Comparison of ENCODE assay signal across 8 mouse cellular contexts in the genomic region with DNA sequence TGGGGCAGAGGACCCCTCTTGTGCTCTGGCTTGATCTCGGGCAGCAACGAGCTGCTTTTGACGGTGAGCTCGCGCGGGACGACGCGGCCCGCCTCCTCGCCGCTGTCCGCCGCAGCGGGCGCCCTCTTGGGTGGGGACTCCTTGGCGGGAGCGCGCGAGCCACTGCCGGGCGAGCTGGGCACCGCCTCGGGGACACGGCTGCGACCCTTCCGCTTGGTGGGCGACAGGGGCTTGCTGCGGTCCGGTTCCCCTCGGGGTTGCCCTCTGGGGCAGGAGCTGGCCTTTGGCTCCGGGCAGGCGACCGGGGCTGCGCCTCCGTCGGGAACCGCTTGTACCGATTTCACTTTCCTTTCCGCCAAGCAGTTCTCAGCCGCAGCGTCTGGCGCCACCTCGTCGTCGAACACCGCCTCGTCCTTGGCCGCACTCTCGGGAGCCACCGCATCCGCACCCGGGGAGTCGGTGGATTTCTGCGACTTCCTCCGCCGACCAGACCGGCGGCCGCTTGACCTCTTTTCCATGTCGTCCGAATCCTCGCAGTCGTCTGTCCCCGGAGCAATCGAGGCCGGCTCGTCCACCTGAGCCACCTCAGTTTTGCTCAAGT.
DNase-seq lines count a peak whose midpoint lies in the region; ATAC-seq and TF ChIP-seq lines count a peak whose summit lies in the region.

No protein-coding gene starts in this region.

- H3K27me3 ChIP-seq in forebrain, embryonic 14.5 days (replicated peaks; ENCODE audit: control insufficient read depth, insufficient read depth, low read length) = peaks cover 49% of the 10 kb centered on the region
- H3K27me3 ChIP-seq in hindbrain, embryonic 11.5 days (ENCODE audit: control insufficient read depth, insufficient read depth, low read length) = peaks cover 45% of the 10 kb centered on the region
- peaks cover 46% of the 10 kb centered on the region for H3K27me3 ChIP-seq in limb, embryonic 14.5 days (ENCODE audit: control insufficient read depth, insufficient read depth, low read length)
- H3K27me3 ChIP-seq in midbrain, embryonic 13.5 days = peaks cover 83% of the 10 kb centered on the region

- under 1% methylated on average over 63 of the region's 68 CpGs for WGBS in forebrain, embryonic 14.5 days
- under 1% methylated on average over 68 of the region's 68 CpGs for whole genome bisulfite sequencing in hindbrain, embryonic 11.5 days
- WGBS in limb, embryonic 14.5 days = under 1% methylated on average over 65 of the region's 68 CpGs
- 0% methylated on average over 64 of the region's 68 CpGs for WGBS in midbrain, embryonic 13.5 days

- H3K9me3 ChIP-seq in forebrain, embryonic 14.5 days (replicated peaks; ENCODE audit: control insufficient read depth, low read length) = no peaks in the 10 kb centered on the region
- H3K9me3 ChIP-seq in hindbrain, embryonic 11.5 days (ENCODE audit: control insufficient read depth, low read length) = no peaks in the 10 kb centered on the region
- no peaks in the 10 kb centered on the region for H3K9me3 ChIP-seq in limb, embryonic 14.5 days (ENCODE audit: control insufficient read depth, low read length)
- H3K9me3 ChIP-seq in midbrain, embryonic 13.5 days = no peaks in the 10 kb centered on the region

- H3K4me2 ChIP-seq in forebrain, embryonic 14.5 days (ENCODE audit: low read length) = peak overlapping the region; percentile 67
- peak overlapping the region; percentile 59 for H3K4me2 ChIP-seq in hindbrain, embryonic 11.5 days (replicated peaks; ENCODE audit: low read depth, low read length)
- H3K4me2 ChIP-seq in limb, embryonic 14.5 days (replicated peaks; ENCODE audit: low read depth, low read length, severe bottlenecking) = peak overlapping the region; percentile 57
- peak overlapping the region; percentile 68 for H3K4me2 ChIP-seq in midbrain, embryonic 13.5 days (replicated peaks)

- ATAC-seq in CD4-positive, CD25-positive, alpha-beta regulatory T cell, adult 4 months = peak; percentile 83
- ATAC-seq in forebrain, embryonic 14.5 days = peak; percentile 54
- ATAC-seq in hindbrain, embryonic 11.5 days (ENCODE audit: low FRiP score) = peak; percentile 33; the same call in 1 of the 2 replicates
- ATAC-seq in limb, embryonic 14.5 days (ENCODE audit: low FRiP score, low read depth) = no peak
- ATAC-seq in midbrain, embryonic 13.5 days = peak; percentile 44

- H3K4me3 ChIP-seq in forebrain, embryonic 14.5 days (ENCODE audit: low read depth, low read length) = peak overlapping the region; percentile 45
- peak overlapping the region; percentile 45 for H3K4me3 ChIP-seq in hindbrain, embryonic 11.5 days (ENCODE audit: low read depth, low read length)
- peak overlapping the region; percentile 50 for H3K4me3 ChIP-seq in limb, embryonic 14.5 days (replicated peaks; ENCODE audit: low read length)
- H3K4me3 ChIP-seq in midbrain, embryonic 13.5 days (replicated peaks) = peak overlapping the region; percentile 50

- H3K9ac ChIP-seq in forebrain, embryonic 14.5 days (ENCODE audit: low read length) = peak overlapping the region; percentile 37
- no peak overlapping the region for H3K9ac ChIP-seq in hindbrain, embryonic 11.5 days (ENCODE audit: low read depth, low read length)
- peak overlapping the region; percentile 49 for H3K9ac ChIP-seq in limb, embryonic 14.5 days (ENCODE audit: low read depth, low read length, severe bottlenecking)
- peak overlapping the region; percentile 50 for H3K9ac ChIP-seq in midbrain, embryonic 13.5 days (replicated peaks)

- peak; percentile 66 to 88 for DNase-seq in adrenal gland, adult (ENCODE audit: inconsistent age in 2 of 2, low spot score in 1 of 2)
- peak; percentile 50 for DNase-seq in forebrain, embryonic 14.5 days (ENCODE audit: low spot score)
- DNase-seq in hindbrain, embryonic 11.5 days (ENCODE audit: low spot score) = peak; percentile 64
- DNase-seq in limb, embryonic 14.5 days (ENCODE audit: low spot score) = no peak
- DNase-seq in spleen, postnatal 4 days (ENCODE audit: low spot score in 2 of 2) = peak; percentile 67 to 86
- DNase-seq in layer of hippocampus, postnatal 25 days (ENCODE audit: extremely low spot score in 1 of 2, low spot score in 1 of 2) = no peak

- H3K4me1 ChIP-seq in forebrain, embryonic 14.5 days (ENCODE audit: control insufficient read depth, insufficient read depth, low read length) = peaks cover 7% of the 10 kb centered on the region; the same call in 1 of the 2 replicates
- H3K4me1 ChIP-seq in hindbrain, embryonic 11.5 days (replicated peaks; ENCODE audit: control insufficient read depth, insufficient read depth, low read length) = peaks cover 7% of the 10 kb centered on the region
- H3K4me1 ChIP-seq in limb, embryonic 14.5 days (ENCODE audit: control insufficient read depth, insufficient read depth, low read length) = peaks cover 18% of the 10 kb centered on the region
- H3K4me1 ChIP-seq in midbrain, embryonic 13.5 days (replicated peaks) = peaks cover 39% of the 10 kb centered on the region

- no peak for TF ChIP-seq POLR2A in limb, embryonic 14.5 days (IDR thresholded peaks at IDR 0.05; ENCODE audit: borderline replicate concordance, extremely low read depth, insufficient read depth, insufficient read length)

- H3K27ac ChIP-seq in forebrain, embryonic 14.5 days (ENCODE audit: low read depth, low read length) = no peak overlapping the region
- H3K27ac ChIP-seq in hindbrain, embryonic 11.5 days (ENCODE audit: low read depth, low read length) = no peak overlapping the region
- no peak overlapping the region for H3K27ac ChIP-seq in limb, embryonic 14.5 days (replicated peaks; ENCODE audit: low read depth, low read length)
- no peak overlapping the region for H3K27ac ChIP-seq in midbrain, embryonic 13.5 days

- H3K36me3 ChIP-seq in forebrain, embryonic 14.5 days (ENCODE audit: control insufficient read depth, insufficient read depth, low read length) = no peaks in the 10 kb centered on the region
- H3K36me3 ChIP-seq in hindbrain, embryonic 11.5 days (ENCODE audit: control insufficient read depth, insufficient read depth, low read length) = no peaks in the 10 kb centered on the region
- H3K36me3 ChIP-seq in limb, embryonic 14.5 days (ENCODE audit: control insufficient read depth, insufficient read depth, low read length) = no peaks in the 10 kb centered on the region
- no peaks in the 10 kb centered on the region for H3K36me3 ChIP-seq in midbrain, embryonic 13.5 days

Comparison
In these comparisons a context has a peak if more than half of its experiments do, and no peak if none do; other contexts are left out.
1. DNase-seq: peak in adrenal gland, adult (2 of 2), forebrain, embryonic 14.5 days (single experiment), hindbrain, embryonic 11.5 days (single experiment) and spleen, postnatal 4 days (2 of 2); none in limb, embryonic 14.5 days (single experiment) and layer of hippocampus, postnatal 25 days (0 of 2).
2. Peak in every context shown above with its lines, with median percentiles within 50 percentile points of each other: H3K4me2 ChIP-seq and H3K4me3 ChIP-seq.